Mouse (Mus musculus): Measurements from ENCODE around the gene Ltbp3.

Ltbp3 gene

DNA sequence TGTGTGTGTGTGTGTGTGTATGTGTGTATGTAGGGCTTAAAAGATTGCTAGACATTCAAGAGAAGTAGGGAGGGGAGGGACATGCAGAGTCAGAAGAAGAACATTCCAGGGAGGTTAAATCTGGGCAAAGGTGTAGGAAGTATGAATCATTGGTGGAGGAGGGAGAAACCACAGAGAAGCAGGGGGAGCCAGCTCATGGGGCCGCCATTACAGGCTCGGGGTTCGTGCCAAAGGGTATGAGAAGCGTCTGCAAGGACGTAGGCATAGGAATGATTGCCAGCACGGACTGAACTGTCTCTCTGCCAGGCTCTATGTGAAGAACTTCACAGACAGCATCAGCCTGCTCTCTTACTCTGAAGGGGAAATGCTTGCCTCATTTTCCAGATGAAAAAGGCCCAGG, 8.8 kb downstream of the Ltbp3 start:
- DNase-seq (ENCODE audit: inconsistent age in 2 of 2, low spot score in 1 of 2): peak; percentile 87 to 90

DNA sequence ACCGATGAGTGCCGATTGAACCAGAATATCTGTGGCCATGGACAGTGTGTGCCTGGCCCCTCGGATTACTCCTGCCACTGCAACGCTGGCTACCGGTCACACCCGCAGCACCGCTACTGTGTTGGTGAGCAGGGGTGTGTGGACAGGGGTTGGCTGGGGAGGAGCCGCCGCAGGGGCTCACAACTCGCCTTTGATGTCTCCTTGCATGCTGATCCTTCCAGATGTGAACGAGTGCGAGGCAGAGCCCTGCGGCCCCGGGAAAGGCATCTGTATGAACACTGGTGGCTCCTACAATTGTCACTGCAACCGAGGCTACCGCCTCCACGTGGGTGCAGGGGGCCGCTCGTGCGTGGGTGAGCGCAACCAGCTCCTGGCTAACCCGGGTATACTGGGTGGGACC, 10.2 kb downstream of the Ltbp3 start:
- DNase-seq (ENCODE audit: inconsistent age in 2 of 2, low spot score in 1 of 2): peak in 1 of 2 experiments; percentile 48

DNA sequence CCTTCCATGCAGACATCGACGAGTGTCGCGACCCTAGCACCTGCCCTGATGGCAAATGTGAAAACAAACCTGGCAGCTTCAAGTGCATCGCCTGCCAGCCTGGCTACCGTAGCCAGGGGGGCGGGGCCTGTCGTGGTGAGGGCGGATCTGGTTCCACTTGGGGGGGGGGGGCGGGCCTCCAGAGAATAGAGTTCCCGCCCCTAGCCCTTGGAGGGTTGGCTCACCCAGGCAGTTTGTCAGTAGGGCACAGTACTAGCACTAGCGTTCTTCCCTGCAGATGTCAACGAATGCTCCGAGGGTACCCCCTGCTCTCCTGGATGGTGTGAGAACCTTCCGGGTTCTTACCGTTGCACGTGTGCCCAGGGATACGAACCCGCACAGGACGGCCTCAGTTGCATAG, 11.0 kb downstream of the Ltbp3 start:
- DNase-seq (ENCODE audit: inconsistent age in 2 of 2, low spot score in 1 of 2): peak; percentile 69 to 83

DNA sequence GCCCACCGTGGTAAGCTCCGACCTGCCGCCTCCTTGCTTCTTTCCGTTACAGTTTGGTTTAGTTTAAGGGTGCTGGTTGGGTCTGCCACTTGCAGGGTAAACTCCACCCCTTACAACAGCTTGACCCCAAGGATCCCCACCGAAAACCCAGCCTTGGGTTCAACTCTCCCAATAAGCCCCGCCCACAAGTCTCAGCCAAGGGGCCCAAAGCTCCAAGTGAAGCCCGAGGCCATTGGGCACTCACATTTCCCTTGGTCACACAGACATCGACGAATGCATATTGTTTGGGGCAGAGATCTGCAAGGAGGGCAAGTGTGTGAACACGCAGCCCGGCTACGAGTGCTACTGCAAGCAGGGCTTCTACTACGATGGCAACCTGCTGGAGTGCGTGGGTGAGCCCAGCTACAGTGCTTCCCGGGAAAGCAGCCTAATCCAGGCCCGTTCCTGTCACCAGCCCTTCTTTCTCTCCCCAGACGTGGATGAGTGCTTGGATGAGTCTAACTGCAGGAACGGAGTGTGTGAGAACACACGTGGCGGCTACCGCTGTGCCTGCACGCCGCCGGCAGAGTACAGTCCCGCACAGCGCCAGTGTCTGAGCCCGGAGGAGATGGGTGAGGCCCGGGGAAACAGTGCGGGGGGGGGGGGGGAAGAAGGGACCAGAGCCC, 15.7 kb downstream of the Ltbp3 start:
- DNase-seq (ENCODE audit: inconsistent age in 2 of 2, low spot score in 1 of 2): peak in 1 of 2 experiments; percentile 51

DNA sequence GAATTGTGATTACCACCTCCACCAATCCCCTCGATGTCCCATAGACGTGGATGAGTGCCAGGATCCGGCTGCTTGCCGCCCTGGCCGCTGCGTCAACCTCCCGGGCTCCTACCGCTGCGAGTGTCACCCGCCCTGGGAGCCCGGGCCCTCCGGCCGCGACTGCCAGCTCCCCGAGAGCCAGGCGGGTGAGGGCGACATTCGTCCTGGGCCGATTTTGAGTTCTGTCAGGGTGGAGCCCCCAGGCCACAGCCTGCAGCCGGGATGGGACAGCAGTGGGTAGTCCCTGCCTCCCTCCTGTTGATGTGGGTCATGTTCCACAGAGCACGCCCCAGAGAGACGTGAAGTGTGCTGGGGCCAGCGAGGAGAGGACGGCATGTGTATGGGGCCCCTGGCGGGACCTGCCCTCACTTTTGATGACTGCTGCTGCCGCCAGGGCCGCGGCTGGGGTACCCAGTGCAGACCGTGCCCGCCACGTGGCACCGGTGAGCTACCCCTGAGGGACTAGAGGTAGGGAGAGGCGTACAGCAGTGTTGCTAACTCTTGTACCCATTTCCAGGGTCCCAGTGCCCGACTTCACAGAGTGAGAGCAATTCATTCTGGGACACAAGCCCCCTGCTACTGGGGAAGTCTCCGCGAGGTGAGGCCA, 16.4 kb downstream of the Ltbp3 start:
- peak in 1 of 2 experiments; percentile 47 for DNase-seq (ENCODE audit: inconsistent age in 2 of 2, low spot score in 1 of 2)

- peak; percentile 8 to 56 for DNase-seq (ENCODE audit: inconsistent age in 2 of 2, low spot score in 1 of 2)
Measured at GRCm38 (mm10) chr19:5758878-5759403, 18.2 kb downstream of the Ltbp3 start.

- peak in 1 of 2 experiments; percentile 80 for DNase-seq (ENCODE audit: inconsistent age in 2 of 2, low spot score in 1 of 2)
Measured at GRCm38 (mm10) chr19:5763163-5763562, 22.5 kb downstream of the Ltbp3 start.

- peak in 1 of 2 experiments; percentile 29 for DNase-seq (ENCODE audit: inconsistent age in 2 of 2, low spot score in 1 of 2)
Measured at GRCm38 (mm10) chr19:5767271-5767670, 26.6 kb downstream of the Ltbp3 start.

- DNase-seq (ENCODE audit: inconsistent age in 2 of 2, low spot score in 1 of 2): no peak
Measured at GRCm38 (mm10) chr19:5770311-5770710, 29.6 kb downstream of the Ltbp3 start.

DNA sequence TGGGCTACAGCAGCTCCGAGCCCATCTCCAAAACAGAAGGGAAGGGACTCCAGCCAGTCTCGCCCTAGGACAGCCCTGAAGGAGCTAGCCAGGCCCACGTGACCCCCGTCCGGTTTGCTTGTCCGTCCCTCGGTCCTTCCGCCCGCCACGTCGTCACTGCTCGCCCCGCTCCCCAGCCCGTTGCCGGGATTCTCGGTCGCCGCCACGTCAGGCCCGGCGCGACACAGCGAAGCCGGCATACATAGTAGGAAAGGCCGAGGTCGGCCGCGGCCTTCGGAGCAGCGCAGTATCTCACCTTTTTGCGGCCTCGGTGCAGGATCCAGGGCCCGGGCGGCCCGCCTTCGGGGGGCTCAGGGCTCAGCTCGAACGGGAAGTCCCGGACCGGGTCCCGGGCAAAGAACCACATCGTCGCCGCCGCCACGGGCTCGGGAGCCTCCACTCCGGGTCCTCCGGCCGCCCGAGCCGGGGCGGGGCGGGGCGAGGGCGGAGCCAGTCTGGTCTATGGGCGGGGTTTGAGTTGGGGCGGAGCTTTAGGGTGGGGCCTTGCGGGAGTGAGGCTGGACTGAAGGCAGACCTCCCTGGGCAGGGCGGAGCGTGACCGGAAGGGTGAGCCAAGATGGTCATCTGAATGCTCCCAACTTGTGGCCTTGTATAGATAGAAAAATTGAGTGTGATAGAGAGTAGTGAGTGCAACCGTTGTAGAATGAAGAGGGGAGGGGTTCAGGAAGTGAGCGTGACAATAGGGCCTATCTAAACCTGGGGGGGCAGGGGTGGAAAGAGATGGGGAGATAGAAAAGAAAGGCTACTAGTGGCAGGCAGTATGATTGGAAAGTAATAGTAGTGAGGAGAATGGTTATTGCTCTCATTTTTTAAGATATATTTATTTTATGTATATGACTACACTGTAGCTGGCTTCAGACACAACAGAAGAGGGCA, 30.5 kb downstream of the Ltbp3 start, which contains the start of gene Scyl1:
Gene Scyl1, minus strand, starts transcription at position 495 of the 936 bp plus-strand sequence.
- peak in 1 of 2 experiments; percentile 100 for DNase-seq (ENCODE audit: inconsistent age in 2 of 2, low spot score in 1 of 2)

DNA sequence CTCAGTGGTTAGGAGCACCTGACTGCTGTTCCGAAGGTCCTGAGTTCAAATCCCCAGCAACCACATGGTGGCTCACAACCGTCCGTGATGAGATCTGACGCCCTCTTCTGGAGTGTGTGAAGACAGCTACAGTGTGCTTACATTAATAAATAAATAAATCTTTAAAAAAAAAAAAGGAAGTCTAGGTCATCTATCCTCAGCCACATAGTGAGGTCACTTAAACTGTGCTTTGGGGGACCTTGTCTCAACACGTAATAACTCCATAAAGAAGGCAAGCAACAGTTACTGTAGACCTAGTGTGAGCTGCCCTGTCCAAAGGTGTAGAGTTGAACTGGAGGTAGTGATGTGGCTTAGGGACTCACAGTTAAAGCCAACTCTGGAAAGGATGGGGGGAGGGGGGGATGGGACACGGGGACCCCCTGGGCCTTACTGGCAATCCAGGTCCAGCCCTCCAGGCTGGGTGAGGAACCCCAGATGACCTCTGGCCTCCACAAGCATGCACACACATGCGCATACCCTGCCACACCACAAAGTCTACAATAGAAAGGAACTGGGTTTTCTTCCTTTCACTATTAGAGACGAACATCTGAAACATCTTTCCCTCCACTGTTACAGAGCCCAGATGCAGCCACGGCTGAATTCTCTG, 36.8 kb downstream of the Ltbp3 start:
- no peak for DNase-seq (ENCODE audit: inconsistent age in 2 of 2, low spot score in 1 of 2)

GRCm38 (mm10) chr19:5778312-5778711, 37.6 kb downstream of the Ltbp3 start:
- DNase-seq (ENCODE audit: inconsistent age in 2 of 2, low spot score in 1 of 2): no peak

- peak; percentile 50 to 74 for DNase-seq (ENCODE audit: inconsistent age in 2 of 2, low spot score in 1 of 2)
Measured at GRCm38 (mm10) chr19:5780203-5780602, 39.5 kb downstream of the Ltbp3 start.

- peak; percentile 22 to 55 for DNase-seq (ENCODE audit: inconsistent age in 2 of 2, low spot score in 1 of 2)
Measured at GRCm38 (mm10) chr19:5781532-5781931, 40.8 kb downstream of the Ltbp3 start.

DNA sequence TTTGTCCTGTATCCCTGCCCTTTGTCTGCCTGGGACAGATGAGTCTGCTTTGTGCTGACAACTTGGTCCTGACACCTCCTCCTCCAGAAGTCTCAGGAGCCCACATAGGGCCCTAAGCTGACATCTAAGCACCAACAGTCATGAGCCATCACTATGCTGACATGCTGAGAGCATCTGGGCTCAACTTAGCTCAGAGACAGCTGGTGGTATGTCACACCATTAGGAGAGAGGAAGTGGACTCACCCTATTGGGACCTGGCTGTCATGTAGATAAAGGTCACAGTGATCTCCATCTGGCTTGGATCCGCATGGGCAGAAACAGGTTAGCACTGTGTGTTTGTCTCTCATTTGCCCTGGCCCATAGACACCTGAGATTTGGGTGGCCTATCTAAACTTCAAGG, 41.4 kb downstream of the Ltbp3 start:
- DNase-seq (ENCODE audit: inconsistent age in 2 of 2, low spot score in 1 of 2): peak in 1 of 2 experiments; percentile 4

- DNase-seq (ENCODE audit: inconsistent age in 2 of 2, low spot score in 1 of 2): peak in 1 of 2 experiments; percentile 5
Measured at GRCm38 (mm10) chr19:5784958-5785577, 44.4 kb downstream of the Ltbp3 start.

- DNase-seq (ENCODE audit: inconsistent age in 2 of 2, low spot score in 1 of 2): peak; percentile 89 to 96
Measured at GRCm38 (mm10) chr19:5786441-5787114, 45.9 kb downstream of the Ltbp3 start.

DNA sequence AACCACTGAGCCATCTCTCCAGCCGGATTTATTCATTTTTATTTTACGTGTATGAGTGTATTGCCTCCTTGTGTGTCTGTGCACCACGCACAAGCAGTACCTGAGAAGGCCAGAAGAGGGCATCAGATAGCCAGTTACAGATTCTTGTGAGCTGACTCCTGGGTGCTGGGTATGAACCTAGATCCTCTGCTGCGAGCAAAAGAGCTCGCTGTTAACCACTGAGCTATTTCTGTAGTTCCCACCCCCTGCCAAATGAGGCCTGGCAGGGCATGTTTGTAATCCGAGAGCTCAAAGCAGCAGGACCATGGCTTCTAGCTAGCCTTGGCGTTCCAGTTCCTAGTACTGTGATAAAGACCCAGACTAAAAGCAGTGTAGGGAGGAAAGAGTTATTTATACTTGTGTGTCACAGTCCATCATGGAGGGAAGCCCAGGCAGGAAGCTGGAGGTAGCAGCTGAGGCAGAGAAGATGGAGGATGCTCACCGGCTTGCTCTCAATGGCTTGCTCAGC, 46.5 kb downstream of the Ltbp3 start:
- peak; percentile 86 to 94 for DNase-seq (ENCODE audit: inconsistent age in 2 of 2, low spot score in 1 of 2)

DNA sequence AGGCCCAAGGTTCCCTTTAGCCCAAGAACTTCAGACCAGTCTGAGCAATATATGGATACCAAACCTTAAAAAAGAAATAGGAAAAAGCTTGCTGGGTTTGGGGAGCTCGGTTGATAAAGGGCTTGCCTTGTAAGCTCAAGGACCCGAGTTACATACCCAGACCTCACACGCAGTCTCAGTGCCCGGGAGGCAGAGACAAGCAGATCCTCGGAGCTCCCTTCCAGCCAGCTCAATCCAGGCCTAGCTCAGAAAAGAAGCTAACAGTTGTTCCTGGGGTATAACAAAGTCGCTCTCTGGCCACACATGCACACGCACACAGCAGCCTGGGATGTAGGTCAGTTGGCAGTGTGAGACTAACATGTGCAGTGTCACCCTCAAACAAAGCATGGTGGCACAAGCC, 47.2 kb downstream of the Ltbp3 start:
- peak in 1 of 2 experiments; percentile 4 for DNase-seq (ENCODE audit: inconsistent age in 2 of 2, low spot score in 1 of 2)

All from adrenal gland, adult (tissue).